Mouse (Mus musculus): ENCODE measurements around the gene Vmn1r126. TPM values are rescaled to one million over a fixed set of nuclear protein-coding genes. Genes with fewer than 3 reads are reported as not detected.

Gene Vmn1r126
- polyA plus RNA-seq (2014; fragmentation: Illumina TruSeq; extraction: RNeasy Lipid Tissue Mini Kit (QIAGEN cat#74804); ENCODE audit: low read depth, low replicate concordance) = not detected

GRCm38 (mm10) chr7:21301367-21301766, at the start of gene Vmn1r126:
Gene Vmn1r126, minus strand, starts transcription at chr7:21301467.

GRCm38 (mm10) chr7:21349073-21349472, 47.8 kb upstream of the Vmn1r126 start, which contains the start of gene Vmn1r128:
Gene Vmn1r128, plus strand, starts transcription at chr7:21349373.

GRCm38 (mm10) chr7:21319761-21320160, 18.5 kb upstream of the Vmn1r126 start, which contains the start of gene Vmn1r127:
Gene Vmn1r127, minus strand, starts transcription at chr7:21319861.

DNA sequence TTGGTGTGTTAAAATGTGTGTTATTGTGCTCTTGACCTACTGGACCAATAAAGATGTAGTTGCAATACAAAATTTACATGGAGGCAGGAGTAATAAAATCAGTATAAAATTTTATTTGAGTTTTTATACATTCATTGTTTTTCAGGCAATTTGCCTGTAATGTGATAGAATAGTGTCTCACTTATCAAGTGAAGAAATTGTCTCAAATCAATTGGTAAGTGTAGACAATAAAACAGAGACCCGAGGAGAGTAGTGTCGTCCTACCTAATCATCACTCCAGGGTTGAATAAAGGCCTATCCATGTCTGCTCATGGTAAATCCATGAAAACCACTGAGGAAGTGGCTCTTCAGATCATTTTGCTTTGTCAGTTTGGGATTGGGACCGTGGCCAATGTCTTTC, 29.4 kb downstream of the Vmn1r126 start, which contains the start of gene Vmn1r125:
Gene Vmn1r125, plus strand, starts transcription at position 301 of the 400 bp plus-strand sequence.

GRCm38 (mm10) chr7:21260517-21260916, 40.8 kb downstream of the Vmn1r126 start, which contains the start of gene Vmn1r124:
Gene Vmn1r124, minus strand, starts transcription at chr7:21260617.

Other genes starting within 250 kb of the Vmn1r126 start
- gene Vmn1r120, start 247.7 kb downstream of the Vmn1r126 start, polyA plus RNA-seq (2014; fragmentation: Illumina TruSeq; extraction: RNeasy Lipid Tissue Mini Kit (QIAGEN cat#74804); ENCODE audit: low read depth, low replicate concordance) = not detected
- not detected for gene Vmn1r121, start 203.0 kb downstream of the Vmn1r126 start, polyA plus RNA-seq (2014; fragmentation: Illumina TruSeq; extraction: RNeasy Lipid Tissue Mini Kit (QIAGEN cat#74804); ENCODE audit: low read depth, low replicate concordance)
- not detected for gene Vmn1r122, start 167.3 kb downstream of the Vmn1r126 start, polyA plus RNA-seq (2014; fragmentation: Illumina TruSeq; extraction: RNeasy Lipid Tissue Mini Kit (QIAGEN cat#74804); ENCODE audit: low read depth, low replicate concordance)
- not detected for gene Vmn1r123, start 139.3 kb downstream of the Vmn1r126 start, polyA plus RNA-seq (2014; fragmentation: Illumina TruSeq; extraction: RNeasy Lipid Tissue Mini Kit (QIAGEN cat#74804); ENCODE audit: low read depth, low replicate concordance)
- not detected for gene Gm5157, start 111.0 kb downstream of the Vmn1r126 start, polyA plus RNA-seq (2014; fragmentation: Illumina TruSeq; extraction: RNeasy Lipid Tissue Mini Kit (QIAGEN cat#74804); ENCODE audit: low read depth, low replicate concordance)
- gene Vmn1r124, start 40.9 kb downstream of the Vmn1r126 start, polyA plus RNA-seq (2014; fragmentation: Illumina TruSeq; extraction: RNeasy Lipid Tissue Mini Kit (QIAGEN cat#74804); ENCODE audit: low read depth, low replicate concordance) = not detected
- gene Vmn1r125, start 29.3 kb downstream of the Vmn1r126 start, polyA plus RNA-seq (2014; fragmentation: Illumina TruSeq; extraction: RNeasy Lipid Tissue Mini Kit (QIAGEN cat#74804); ENCODE audit: low read depth, low replicate concordance) = not detected
- gene Vmn1r127, start 18.4 kb upstream of the Vmn1r126 start, polyA plus RNA-seq (2014; fragmentation: Illumina TruSeq; extraction: RNeasy Lipid Tissue Mini Kit (QIAGEN cat#74804); ENCODE audit: low read depth, low replicate concordance) = not detected
- not detected for gene Vmn1r128, start 47.9 kb upstream of the Vmn1r126 start, polyA plus RNA-seq (2014; fragmentation: Illumina TruSeq; extraction: RNeasy Lipid Tissue Mini Kit (QIAGEN cat#74804); ENCODE audit: low read depth, low replicate concordance)
- not detected for gene Vmn1r129, start 59.8 kb upstream of the Vmn1r126 start, polyA plus RNA-seq (2014; fragmentation: Illumina TruSeq; extraction: RNeasy Lipid Tissue Mini Kit (QIAGEN cat#74804); ENCODE audit: low read depth, low replicate concordance)
- gene Gm6882, start 131.3 kb upstream of the Vmn1r126 start, polyA plus RNA-seq (2014; fragmentation: Illumina TruSeq; extraction: RNeasy Lipid Tissue Mini Kit (QIAGEN cat#74804); ENCODE audit: low read depth, low replicate concordance) = not detected
- gene Vmn1r130, start 210.3 kb upstream of the Vmn1r126 start, polyA plus RNA-seq (2014; fragmentation: Illumina TruSeq; extraction: RNeasy Lipid Tissue Mini Kit (QIAGEN cat#74804); ENCODE audit: low read depth, low replicate concordance) = not detected
- not detected for gene Vmn1r131, start 244.6 kb upstream of the Vmn1r126 start, polyA plus RNA-seq (2014; fragmentation: Illumina TruSeq; extraction: RNeasy Lipid Tissue Mini Kit (QIAGEN cat#74804); ENCODE audit: low read depth, low replicate concordance)